Mouse (Mus musculus): ENCODE data around the gene Sergef.

DNA sequence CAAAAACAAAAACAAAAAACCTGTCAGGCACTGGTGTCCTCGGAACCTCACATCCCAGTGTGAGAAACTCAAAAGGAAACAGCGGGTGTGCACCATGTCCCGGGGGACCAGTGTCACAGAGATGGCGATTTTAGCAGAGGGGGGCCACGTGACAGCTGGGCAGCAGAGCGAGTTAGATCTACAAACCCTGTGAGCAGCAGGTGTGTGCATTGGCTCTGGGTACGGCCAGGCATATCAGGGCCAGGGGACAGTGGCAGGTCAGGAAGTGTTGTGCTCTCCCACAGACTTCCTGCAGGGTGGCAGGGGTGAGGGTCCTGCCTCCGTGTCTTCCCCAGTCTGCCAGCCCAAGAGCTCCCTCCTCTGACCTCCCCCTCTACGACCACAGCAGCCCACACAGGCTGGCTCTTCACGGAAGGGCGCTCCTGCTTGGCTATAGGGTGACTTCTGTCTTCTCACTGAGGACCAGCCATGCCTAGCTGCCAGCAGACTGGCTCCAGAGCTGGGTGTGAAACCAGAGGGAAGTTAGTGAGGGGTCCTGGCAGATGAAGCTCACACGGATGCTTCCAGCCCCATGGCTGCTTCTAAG lies 230.3 kb downstream of the Sergef start:
- TF ChIP-seq CTCF (IDR thresholded peaks at IDR 0.05; ENCODE audit: low read depth, low read length) (no peak), GATA1 (IDR thresholded peaks at IDR 0.05; ENCODE audit: borderline replicate concordance, low read length) (no peak), TAL1 (conservative IDR thresholded peaks at IDR 0.05; ENCODE audit: low read depth, low read length) (no peak), POLR2AphosphoS5 (IDR thresholded peaks at IDR 0.05; ENCODE audit: insufficient replicate concordance, low read depth, low read length) (no peak), GATA2 (IDR thresholded peaks at IDR 0.05; ENCODE audit: borderline replicate concordance, low read depth, low read length) (no peak)

Data from G1E (cell line).